Mouse (Mus musculus) limb, embryonic 15.5 days (tissue): ENCODE measurements around the gene Terf2. TPM values are rescaled to one million over a fixed set of nuclear protein-coding genes. Genes with fewer than 3 reads are reported as not detected.
"Not testable (repeated sequence)": the region's sequence is repeated elsewhere in the genome, so short reads cannot be mapped to it uniquely, and the experiment has no call there.

ENCODE experiments used
- ATAC-seq: fragments of 200-750 bp; cut with Nextera tagmentation; 2 replicates; pipeline ENCODE4 v1.8.0; 2017; ENCODE audit warnings: low read depth, moderate TSS enrichment; ENCODE audit not compliant: insufficient number of reproducible peaks, low FRiP score, low TSS enrichment
- H3K27ac ChIP-seq: fragments of 300-500 bp; sonication (generic); 2 replicates; pipeline ENCODE4 v1.5.1; 2015; ENCODE audit warnings: moderate library complexity, mild to moderate bottlenecking, inconsistent platforms
- H3K27me3 ChIP-seq: fragments of 300-500 bp; sonication (generic); 2 replicates; pipeline ENCODE4 v1.6.1; 2015; ENCODE audit warnings: inconsistent platforms
- H3K36me3 ChIP-seq: fragments of 300-500 bp; sonication (generic); 2 replicates; pipeline ENCODE4 v1.6.1; 2015; ENCODE audit warnings: inconsistent platforms
- H3K4me1 ChIP-seq: fragments of 300-500 bp; sonication (generic); 2 replicates; pipeline ENCODE4 v1.6.1; 2015; ENCODE audit warnings: inconsistent platforms
- H3K4me2 ChIP-seq: fragments of 300-500 bp; sonication (generic); 2 replicates; pipeline ENCODE4 v1.6.1; 2015; ENCODE audit warnings: mild to moderate bottlenecking, inconsistent platforms
- H3K4me3 ChIP-seq: fragments of 300-500 bp; sonication (generic); 2 replicates; pipeline ENCODE4 v1.5.1; 2015; ENCODE audit warnings: mild to moderate bottlenecking, inconsistent platforms
- H3K9ac ChIP-seq: fragments of 300-500 bp; sonication (generic); 2 replicates; pipeline ENCODE4 v1.6.1; 2015; ENCODE audit warnings: inconsistent platforms
- H3K9me3 ChIP-seq: fragments of 300-500 bp; sonication (generic); 2 replicates; pipeline ENCODE4 v1.6.1; 2016; ENCODE audit warnings: inconsistent platforms
- WGBS: fragments of 180-500 bp; shearing (Covaris S2); methylation state at CpG from one replicate; pipeline ENCODE4 v1.1.7; 2015; 5-methylcytosine and 5-hydroxymethylcytosine counted together
- polyA plus RNA-seq: library from polyadenylated mRNA; unstranded; fragments of >200 nt; fragmentation: Nextera tagmentation; extraction: Ambion mirVana; gene quantifications from 2 replicates; pipeline ENCODE4 v1.2.1, GENCODE M21; 2015

Gene Terf2
- polyA plus RNA-seq, 1 experiment from 2014 or later: 18.2 TPM

- Histone ChIP-seq H3K4me1 (peaks cover 29% of the 10 kb centered on the region), H3K27ac (0 out of 2 replicates have a peak overlapping the region, but pooled peaks have one; percentile 27), H3K27me3 (no peaks in the 10 kb centered on the region), H3K9me3 (no peaks in the 10 kb centered on the region), H3K4me2 (no peak overlapping the region), H3K36me3 (no peaks in the 10 kb centered on the region), H3K9ac (no peak overlapping the region), H3K4me3 (no peak overlapping the region)
- ATAC-seq: no peak
- 43% methylated on average over 4 of the region's 4 CpGs for WGBS
Measured at GRCm38 (mm10) chr8:107113209-107113608, 16.9 kb upstream of the Terf2 start.

- Histone ChIP-seq H3K27me3 (no peaks in the 10 kb centered on the region), H3K9ac (no peak overlapping the region), H3K4me3 (no peak overlapping the region), H3K4me2 (no peak overlapping the region), H3K4me1 (peaks cover 29% of the 10 kb centered on the region), H3K9me3 (no peaks in the 10 kb centered on the region), H3K27ac (no peak overlapping the region), H3K36me3 (no peaks in the 10 kb centered on the region)
- 85% methylated on average over 10 of the region's 11 CpGs for WGBS
- no peak for ATAC-seq
Measured at GRCm38 (mm10) chr8:107111340-107112105, 15.2 kb upstream of the Terf2 start.

- no peak overlapping the region for H3K27ac ChIP-seq
- H3K9ac ChIP-seq: no peak overlapping the region
- no peak for ATAC-seq
- no peaks in the 10 kb centered on the region for H3K36me3 ChIP-seq
- H3K27me3 ChIP-seq: no peaks in the 10 kb centered on the region
- 70% methylated on average over 9 of the region's 9 CpGs for whole genome bisulfite sequencing
- H3K4me1 ChIP-seq: peaks cover 22% of the 10 kb centered on the region
- H3K4me3 ChIP-seq: no peak overlapping the region
- H3K4me2 ChIP-seq: no peak overlapping the region
- H3K9me3 ChIP-seq: no peaks in the 10 kb centered on the region
Measured at GRCm38 (mm10) chr8:107110629-107111330, 14.4 kb upstream of the Terf2 start.

- 78% methylated on average over 5 of the region's 5 CpGs for WGBS
Measured at GRCm38 (mm10) chr8:107109816-107110435, 13.6 kb upstream of the Terf2 start.

GRCm38 (mm10) chr8:107108978-107109720 is 12.8 kb upstream of the Terf2 start:
- no peak for ATAC-seq
- Histone ChIP-seq H3K36me3 (no peaks in the 10 kb centered on the region), H3K9ac (no peak overlapping the region), H3K4me1 (peaks cover 11% of the 10 kb centered on the region), H3K27ac (no peak overlapping the region), H3K27me3 (no peaks in the 10 kb centered on the region), H3K4me2 (no peak overlapping the region), H3K4me3 (no peak overlapping the region), H3K9me3 (no peaks in the 10 kb centered on the region)
- 77% methylated on average over 23 of the region's 23 CpGs for WGBS

More at GRCm38 (mm10) chr8:107109816-107110435, 13.6 kb upstream of the Terf2 start:
- no peak overlapping the region for H3K27ac ChIP-seq
- no peak overlapping the region for H3K4me3 ChIP-seq
- H3K36me3 ChIP-seq: no peaks in the 10 kb centered on the region
- H3K9ac ChIP-seq: no peak overlapping the region
- no peaks in the 10 kb centered on the region for H3K9me3 ChIP-seq
- H3K4me1 ChIP-seq: peaks cover 19% of the 10 kb centered on the region
- H3K27me3 ChIP-seq: no peaks in the 10 kb centered on the region
- ATAC-seq: no peak
- no peak overlapping the region for H3K4me2 ChIP-seq

GRCm38 (mm10) chr8:107108089-107108488 is 11.7 kb upstream of the Terf2 start:
- ATAC-seq, H3K9me3 ChIP-seq, H3K4me2 ChIP-seq, H3K9ac ChIP-seq, H3K27me3 ChIP-seq, H3K4me1 ChIP-seq, H3K36me3 ChIP-seq, H3K27ac ChIP-seq, H3K4me3 ChIP-seq: not testable (repeated sequence)
- 93% methylated on average over 5 of the region's 5 CpGs for WGBS

GRCm38 (mm10) chr8:107104547-107104946 is 8.2 kb upstream of the Terf2 start:
- Histone ChIP-seq H3K9ac (no peak overlapping the region), H3K27ac (no peak overlapping the region), H3K36me3 (no peaks in the 10 kb centered on the region), H3K27me3 (no peaks in the 10 kb centered on the region), H3K4me2 (no peak overlapping the region), H3K9me3 (no peaks in the 10 kb centered on the region), H3K4me1 (peaks cover 3% of the 10 kb centered on the region; the same call in 1 of the 2 replicates), H3K4me3 (no peak overlapping the region)
- 8% methylated on average over 4 of the region's 4 CpGs for WGBS
- ATAC-seq: no peak

GRCm38 (mm10) chr8:107100635-107101034 is 4.3 kb upstream of the Terf2 start:
- H3K9ac ChIP-seq: no peak overlapping the region
- no peak overlapping the region for H3K4me2 ChIP-seq
- H3K4me1 ChIP-seq: peaks cover 3% of the 10 kb centered on the region; the same call in 1 of the 2 replicates
- no peaks in the 10 kb centered on the region for H3K9me3 ChIP-seq
- ATAC-seq: no peak
- no peak overlapping the region for H3K4me3 ChIP-seq
- 57% methylated on average over 2 of the region's 2 CpGs for WGBS
- peak overlapping the region; percentile 57 for H3K27ac ChIP-seq
- H3K36me3 ChIP-seq: no peaks in the 10 kb centered on the region
- H3K27me3 ChIP-seq: no peaks in the 10 kb centered on the region

- under 1% methylated on average over 48 of the region's 53 CpGs for WGBS
- H3K4me3 ChIP-seq: peak overlapping the region; percentile 84
- peak overlapping the region; percentile 79 for H3K9ac ChIP-seq
- peaks cover 30% of the 10 kb centered on the region for H3K36me3 ChIP-seq
- no peaks in the 10 kb centered on the region for H3K27me3 ChIP-seq
- peak; percentile 68; the same call in 1 of the 2 replicates for ATAC-seq
- no peaks in the 10 kb centered on the region for H3K9me3 ChIP-seq
- peak overlapping the region; percentile 94 for H3K27ac ChIP-seq
- peaks cover 12% of the 10 kb centered on the region for H3K4me1 ChIP-seq
- H3K4me2 ChIP-seq: peak overlapping the region; percentile 48
Measured at GRCm38 (mm10) chr8:107095717-107096365, 506 bp downstream of the Terf2 start.

- H3K27ac ChIP-seq: no peak overlapping the region
- 75% methylated on average over 7 of the region's 7 CpGs for WGBS
- ATAC-seq: no peak
Measured at GRCm38 (mm10) chr8:107090531-107090930, 5.8 kb downstream of the Terf2 start.

GRCm38 (mm10) chr8:107088526-107089063 is 7.8 kb downstream of the Terf2 start:
- ATAC-seq: no peak
- H3K4me2 ChIP-seq: no peak overlapping the region
- no peak overlapping the region for H3K27ac ChIP-seq
- H3K9ac ChIP-seq: no peak overlapping the region
- WGBS: 96% methylated on average over 5 of the region's 5 CpGs
- H3K4me3 ChIP-seq: no peak overlapping the region
- no peaks in the 10 kb centered on the region for H3K9me3 ChIP-seq
- no peaks in the 10 kb centered on the region; the same call in 1 of the 2 replicates for H3K4me1 ChIP-seq
- no peaks in the 10 kb centered on the region for H3K27me3 ChIP-seq
- H3K36me3 ChIP-seq: peaks cover 71% of the 10 kb centered on the region

More at GRCm38 (mm10) chr8:107090531-107090930, 5.8 kb downstream of the Terf2 start:
- H3K36me3 ChIP-seq: peaks cover 74% of the 10 kb centered on the region
- no peaks in the 10 kb centered on the region for H3K27me3 ChIP-seq
- no peaks in the 10 kb centered on the region for H3K9me3 ChIP-seq
- no peak overlapping the region for H3K4me3 ChIP-seq
- no peak overlapping the region for H3K9ac ChIP-seq
- H3K4me1 ChIP-seq: peaks cover 8% of the 10 kb centered on the region
- H3K4me2 ChIP-seq: no peak overlapping the region
